In the genomic region with DNA sequence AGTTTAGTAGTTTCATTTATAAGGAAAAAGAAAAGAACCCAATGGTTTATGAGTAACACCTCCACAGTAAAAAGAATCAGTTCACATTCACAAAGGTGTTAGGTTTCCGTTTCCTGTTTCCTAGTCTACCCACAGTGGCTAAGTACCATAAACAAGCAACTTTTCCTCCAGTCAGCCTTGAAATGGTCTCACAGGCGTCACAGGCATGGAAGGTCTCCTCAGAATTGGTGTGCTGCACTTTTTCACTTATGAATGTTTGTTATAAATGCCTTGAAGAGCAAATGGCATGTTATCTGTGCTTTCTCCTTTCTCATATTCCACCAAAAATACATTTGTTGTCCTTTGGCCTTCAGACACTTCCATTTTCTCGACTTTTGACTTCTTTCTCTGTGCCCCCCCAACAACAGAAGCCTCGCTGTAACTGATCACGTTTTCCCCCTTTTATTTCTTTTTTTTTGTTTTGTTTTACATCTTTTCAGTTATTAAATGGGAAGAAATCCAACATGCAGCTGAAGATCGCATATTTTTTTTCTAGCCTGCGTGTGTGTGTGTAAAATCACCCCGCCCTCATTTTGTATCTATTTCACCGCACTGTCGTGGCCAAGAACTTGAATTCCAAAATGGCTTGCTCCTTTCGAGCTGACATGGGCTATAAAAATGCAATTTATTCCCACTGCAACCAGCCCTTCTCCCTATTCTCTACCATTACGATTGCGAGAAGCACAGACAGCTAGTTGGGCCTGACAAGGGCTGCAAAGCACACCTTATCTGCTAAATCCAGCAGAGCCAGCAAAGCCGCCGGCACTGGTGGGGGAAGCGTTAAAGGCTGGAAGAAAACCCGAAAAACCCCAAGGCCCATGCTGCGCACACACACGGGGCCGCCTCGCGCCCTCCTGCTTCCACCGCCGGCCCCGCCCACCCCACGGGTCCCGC, we compare ENCODE assay signal across 8 mouse cellular contexts. TPM values are rescaled to one million over a fixed set of nuclear protein-coding genes. Genes with fewer than 3 reads are reported as not detected.
DNase-seq lines count a peak whose midpoint lies in the region; ATAC-seq and TF ChIP-seq lines count a peak whose summit lies in the region.

No protein-coding gene starts in this region.

- no peaks in the 10 kb centered on the region for H3K36me3 ChIP-seq in spleen, adult 2 months (ENCODE audit: control insufficient read depth, insufficient read depth, low read length)
- no peaks in the 10 kb centered on the region for H3K36me3 ChIP-seq in hindbrain, postnatal 0 days (ENCODE audit: insufficient read depth, low read length)
- H3K36me3 ChIP-seq in midbrain, embryonic 10.5 days = peaks cover 15% of the 10 kb centered on the region

- peak overlapping the region; percentile 77 for H3K4me2 ChIP-seq in hindbrain, postnatal 0 days (ENCODE audit: low read depth, low read length)

- H3K27ac ChIP-seq in spleen, adult 2 months (ENCODE audit: insufficient read depth, low read length) = peak overlapping the region; percentile 92
- H3K27ac ChIP-seq in embryonic fibroblast, embryonic 13.5 days (ENCODE audit: insufficient read depth, low read length) = peak overlapping the region; percentile 97
- peak overlapping the region; percentile 93 for H3K27ac ChIP-seq in hindbrain, postnatal 0 days
- H3K27ac ChIP-seq in midbrain, embryonic 10.5 days (replicated peaks) = peak overlapping the region; percentile 98

- peak; percentile 32; the same call in 1 of the 2 replicates for TF ChIP-seq POLR2A in spleen, adult 2 months (IDR thresholded peaks at IDR 0.05; ENCODE audit: low read depth, low read length)
- TF ChIP-seq POLR2A in embryonic fibroblast, embryonic 13.5 days (IDR thresholded peaks at IDR 0.05; ENCODE audit: low read depth, low read length) = peak; percentile 71

- peaks cover 12% of the 10 kb centered on the region for H3K4me1 ChIP-seq in spleen, adult 2 months (ENCODE audit: control insufficient read depth, insufficient read depth, insufficient read length)
- H3K4me1 ChIP-seq in embryonic fibroblast, embryonic 13.5 days (ENCODE audit: control insufficient read depth, insufficient read depth, low read length) = peaks cover 5% of the 10 kb centered on the region; the same call in 1 of the 2 replicates
- H3K4me1 ChIP-seq in hindbrain, postnatal 0 days (ENCODE audit: insufficient read depth, low read length) = peaks cover 10% of the 10 kb centered on the region; the same call in 1 of the 2 replicates
- peaks cover 31% of the 10 kb centered on the region for H3K4me1 ChIP-seq in midbrain, embryonic 10.5 days

- TF ChIP-seq CTCF in spleen, adult 2 months (IDR thresholded peaks at IDR 0.05; ENCODE audit: extremely low read depth, insufficient read depth, insufficient read length, insufficient replicate concordance) = no peak
- TF ChIP-seq CTCF in embryonic fibroblast, embryonic 13.5 days (IDR thresholded peaks at IDR 0.05; ENCODE audit: borderline replicate concordance, insufficient read depth, low read length) = no peak
- TF ChIP-seq CTCF in hindbrain, postnatal 0 days (IDR thresholded peaks at IDR 0.05; ENCODE audit: low read depth) = no peak

- no peaks in the 10 kb centered on the region for H3K9me3 ChIP-seq in hindbrain, postnatal 0 days (ENCODE audit: low read length)
- no peaks in the 10 kb centered on the region for H3K9me3 ChIP-seq in midbrain, embryonic 10.5 days (replicated peaks)

- WGBS in spleen, adult 2 months = 2% methylated on average over 27 of the region's 27 CpGs
- WGBS in hindbrain, postnatal 0 days = 8% methylated on average over 27 of the region's 27 CpGs
- WGBS in midbrain, embryonic 10.5 days = 13% methylated on average over 24 of the region's 27 CpGs

- H3K4me3 ChIP-seq in spleen, adult 2 months (ENCODE audit: extremely low read depth, insufficient read depth, insufficient read length) = peak overlapping the region; percentile 71
- peak overlapping the region; percentile 70 for H3K4me3 ChIP-seq in embryonic fibroblast, embryonic 13.5 days (ENCODE audit: insufficient read depth, low read length)
- peak overlapping the region; percentile 65 for H3K4me3 ChIP-seq in hindbrain, postnatal 0 days (ENCODE audit: low read length)
- H3K4me3 ChIP-seq in midbrain, embryonic 10.5 days = peak overlapping the region; percentile 95

- no peak for ATAC-seq in hindbrain, postnatal 0 days
- no peak for ATAC-seq in erythroid progenitor cell, adult 5-6 weeks (replicated peaks; ENCODE audit: low FRiP score, poor library complexity, severe bottlenecking)

- peak overlapping the region; percentile 76 for H3K9ac ChIP-seq in hindbrain, postnatal 0 days (replicated peaks; ENCODE audit: low read length)

- H3K27me3 ChIP-seq in spleen, adult 2 months (ENCODE audit: control insufficient read depth, insufficient read depth, low read length) = no peaks in the 10 kb centered on the region
- no peaks in the 10 kb centered on the region for H3K27me3 ChIP-seq in hindbrain, postnatal 0 days (ENCODE audit: insufficient read depth, low read length)
- H3K27me3 ChIP-seq in midbrain, embryonic 10.5 days (ENCODE audit: low read depth, poor library complexity, severe bottlenecking) = no peaks in the 10 kb centered on the region

- peak; percentile 34 for DNase-seq in embryo, embryonic 10.5 days (ENCODE audit: low spot score)
- no peak for DNase-seq in embryo, embryonic 10 days (ENCODE audit: low spot score)
- DNase-seq in spleen, adult 2 months (ENCODE audit: low read depth in 1 of 2, low spot score in 2 of 2) = peak in 1 of 2 experiments; percentile 23
- no peak for DNase-seq in spleen, postnatal 14 days (ENCODE audit: low spot score in 2 of 2)
- peak; percentile 2 for DNase-seq in hindbrain, postnatal 0 days (ENCODE audit: low spot score)
- DNase-seq in midbrain, embryonic 10.5 days (ENCODE audit: low spot score) = no peak

RNA-seq across cellular contexts. Expression of gene Asf1a, which starts 0.5 kb away (rescaled TPM):
- 2.4 and 2.6 TPM in 2 replicates for polyA plus RNA-seq in spleen, adult 2 months (2012; rRNA removed)
- 31.0 and 44.3 TPM in 2 replicates for polyA plus RNA-seq in embryonic fibroblast, embryonic 13.5 days (2011; ENCODE audit: insufficient read length, low read depth, missing spikeins)
- 25.2 and 25.6 TPM in 2 replicates for total RNA-seq in hindbrain, postnatal 0 days (2014; rRNA removed)
- polyA plus RNA-seq in hindbrain, postnatal 0 days (2015; fragmentation: Nextera tagmentation; extraction: Ambion mirVana) = 67.2 and 68.4 TPM in 2 replicates
- 162 and 167 TPM in 2 replicates for polyA plus RNA-seq in midbrain, embryonic 10.5 days (2016; fragmentation: Nextera tagmentation; extraction: Ambion mirVana)
- 69.2 and 88.3 TPM in 2 replicates for total RNA-seq in erythroid progenitor cell, adult 5-6 weeks (2015; ENCODE audit: low replicate concordance)
- total RNA-seq in erythroid progenitor cell, adult 5-6 weeks (2017; ENCODE audit: low replicate concordance) = 24.5 and 85.2 TPM in 2 replicates

RNA-seq across cellular contexts. Expression of gene Mcm9, which starts 34.2 kb away (rescaled TPM):
- 3.5 and 7.1 TPM in 2 replicates for polyA plus RNA-seq in spleen, adult 2 months (2012; rRNA removed)
- 5.0 and 6.4 TPM in 2 replicates for polyA plus RNA-seq in embryonic fibroblast, embryonic 13.5 days (2011; ENCODE audit: insufficient read length, low read depth, missing spikeins)
- 7.3 and 7.7 TPM in 2 replicates for total RNA-seq in hindbrain, postnatal 0 days (2014; rRNA removed)
- polyA plus RNA-seq in hindbrain, postnatal 0 days (2015; fragmentation: Nextera tagmentation; extraction: Ambion mirVana) = 8.0 and 8.8 TPM in 2 replicates
- 13.3 and 13.6 TPM in 2 replicates for polyA plus RNA-seq in midbrain, embryonic 10.5 days (2016; fragmentation: Nextera tagmentation; extraction: Ambion mirVana)
- total RNA-seq in erythroid progenitor cell, adult 5-6 weeks (2015; ENCODE audit: low replicate concordance) = 25.6 and 34.0 TPM in 2 replicates
- total RNA-seq in erythroid progenitor cell, adult 5-6 weeks (2017; ENCODE audit: low replicate concordance) = 30.4 and 36.6 TPM in 2 replicates

Comparison
In these comparisons a context has a peak if more than half of its experiments do, and no peak if none do; other contexts are left out.
1. DNase-seq: peak in embryo, embryonic 10.5 days (single experiment) and hindbrain, postnatal 0 days (single experiment); none in embryo, embryonic 10 days (single experiment), spleen, postnatal 14 days (0 of 2) and midbrain, embryonic 10.5 days (single experiment).
2. Peak in every context shown above with its lines, with median percentiles within 50 percentile points of each other: H3K27ac ChIP-seq and H3K4me3 ChIP-seq.